Mouse (Mus musculus) liver, embryonic 13.5 days (tissue): Measurements from ENCODE around the gene Tbpl1. TPM values are rescaled to one million over a fixed set of nuclear protein-coding genes. Genes with fewer than 3 reads are reported as not detected.
A peak's percentile ranks its signal among the peaks of the same experiment; 100 is the strongest.

Source experiments
- ATAC-seq: fragments of 200-750 bp; cut with Nextera tagmentation; 2 replicates; pipeline ENCODE4 v1.8.0; 2017; ENCODE audit warnings: low read depth, mild to moderate bottlenecking, moderate number of reproducible peaks, moderate library complexity
- DNase-seq: peaks from one replicate; pipeline ENCODE4 v3.0.0; 2022
- H3K27ac ChIP-seq: fragments of 300-500 bp; sonication (generic); 2 replicates; pipeline ENCODE4 v1.5.1; 2015; ENCODE audit warnings: moderate library complexity, mild to moderate bottlenecking, inconsistent platforms
- H3K27me3 ChIP-seq: fragments of 300-500 bp; sonication (generic); 2 replicates; pipeline ENCODE4 v1.6.1; 2015; ENCODE audit warnings: mild to moderate bottlenecking, inconsistent platforms
- H3K36me3 ChIP-seq: fragments of 300-500 bp; sonication (generic); 2 replicates; pipeline ENCODE4 v1.6.1; 2015; ENCODE audit warnings: mild to moderate bottlenecking, inconsistent platforms
- H3K4me1 ChIP-seq: fragments of 300-500 bp; sonication (generic); replicated peaks from 2 replicates; pipeline ENCODE4 v1.6.1; 2015; ENCODE audit warnings: inconsistent platforms
- H3K4me2 ChIP-seq: fragments of 300-500 bp; sonication (generic); 2 replicates; pipeline ENCODE4 v1.6.1; 2015; ENCODE audit warnings: inconsistent platforms, mild to moderate bottlenecking, moderate library complexity
- H3K4me3 ChIP-seq: fragments of 300-500 bp; sonication (generic); replicated peaks from 2 replicates; pipeline ENCODE4 v1.5.1; 2015; ENCODE audit warnings: mild to moderate bottlenecking, inconsistent platforms
- H3K9ac ChIP-seq: fragments of 300-500 bp; sonication (generic); 2 replicates; pipeline ENCODE4 v1.6.1; 2015; ENCODE audit warnings: mild to moderate bottlenecking, inconsistent platforms
- H3K9me3 ChIP-seq: fragments of 300-500 bp; sonication (generic); replicated peaks from 2 replicates; pipeline ENCODE4 v1.6.1; 2016; ENCODE audit warnings: inconsistent platforms
- WGBS: fragments of 180-500 bp; shearing (Covaris S2); methylation state at CpG from one replicate; pipeline ENCODE4 v1.1.7; 2015; ENCODE audit not compliant: insufficient replicate concordance; 5-methylcytosine and 5-hydroxymethylcytosine counted together
- polyA plus RNA-seq: library from polyadenylated mRNA; unstranded; fragments of >200 nt; fragmentation: Nextera tagmentation; extraction: Ambion mirVana; gene quantifications from 2 replicates; pipeline ENCODE4 v1.2.1, GENCODE M21; 2015

The Tbpl1 gene
- polyA plus RNA-seq, 1 experiment from 2014 or later = 28.1 TPM

- Histone ChIP-seq H3K27me3 (no peaks in the 10 kb centered on the region), H3K4me3 (peak overlapping the region; percentile 96), H3K36me3 (no peaks in the 10 kb centered on the region), H3K9ac (peak overlapping the region; percentile 93), H3K4me2 (peak overlapping the region; percentile 92), H3K27ac (peak overlapping the region; percentile 88), H3K4me1 (peaks cover 49% of the 10 kb centered on the region), H3K9me3 (no peaks in the 10 kb centered on the region)
- under 1% methylated on average over 27 of the region's 33 CpGs for WGBS
- DNase-seq = no peak
- ATAC-seq = no peak
Measured at GRCm38 (mm10) chr10:22730992-22731271, 806 bp downstream of the Tbpl1 start.

DNA sequence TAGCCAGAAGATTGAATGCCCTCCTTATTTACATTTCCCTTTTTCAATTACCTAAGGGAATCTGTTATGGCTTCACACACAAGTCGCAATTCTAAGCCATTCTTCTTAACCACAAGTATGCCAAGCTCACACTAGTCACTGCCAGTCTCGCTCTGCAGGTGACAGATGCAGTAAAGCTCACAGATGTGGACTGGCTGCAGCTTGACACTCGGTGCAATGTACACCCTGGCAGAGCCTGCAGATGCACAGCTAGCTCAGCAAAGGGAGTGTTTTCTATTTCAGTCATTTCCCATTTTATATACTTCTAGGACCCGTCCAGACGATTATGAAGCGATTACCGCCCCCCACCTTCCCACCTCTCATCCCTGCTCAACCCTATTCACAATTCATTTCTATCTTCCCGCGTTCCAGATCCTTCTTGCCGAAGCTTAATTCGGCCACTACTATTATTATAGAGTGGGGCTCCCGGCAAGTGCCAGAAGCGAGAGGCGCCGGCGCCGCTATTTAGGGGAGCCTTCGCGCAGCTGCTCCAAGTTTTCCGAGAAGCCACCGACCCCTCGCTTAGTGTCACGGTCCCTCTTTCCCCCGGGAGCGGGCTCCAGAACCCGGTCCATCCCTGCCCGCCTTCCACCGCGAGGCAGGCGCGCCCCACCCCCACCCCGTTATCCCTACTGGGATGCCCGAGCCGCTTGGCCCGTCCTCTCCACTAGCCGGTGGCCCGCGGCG, 1.3 kb downstream of the Tbpl1 start:
- no peak for DNase-seq
- Histone ChIP-seq H3K4me1 (peaks cover 54% of the 10 kb centered on the region), H3K4me3 (peak overlapping the region; percentile 96), H3K27ac (peak overlapping the region; percentile 88), H3K27me3 (no peaks in the 10 kb centered on the region), H3K9ac (peak overlapping the region; percentile 93), H3K4me2 (peak overlapping the region; percentile 92), H3K36me3 (no peaks in the 10 kb centered on the region), H3K9me3 (no peaks in the 10 kb centered on the region)
- WGBS = under 1% methylated on average over 39 of the region's 39 CpGs
- peak; percentile 69 for ATAC-seq

- H3K4me2 ChIP-seq = no peak overlapping the region
- peaks cover 75% of the 10 kb centered on the region for H3K4me1 ChIP-seq
- no peak overlapping the region for H3K27ac ChIP-seq
- no peak overlapping the region for H3K4me3 ChIP-seq
- no peak for DNase-seq
- H3K36me3 ChIP-seq = no peaks in the 10 kb centered on the region
- no peak overlapping the region for H3K9ac ChIP-seq
- no peaks in the 10 kb centered on the region for H3K9me3 ChIP-seq
- no peaks in the 10 kb centered on the region for H3K27me3 ChIP-seq
- no peak for ATAC-seq
- WGBS = 79% methylated on average over 1 of the region's 1 CpGs
Measured at GRCm38 (mm10) chr10:22728257-22728656, 3.5 kb downstream of the Tbpl1 start.

- Histone ChIP-seq H3K27ac (no peak overlapping the region), H3K36me3 (no peaks in the 10 kb centered on the region), H3K4me3 (no peak overlapping the region), H3K9me3 (no peaks in the 10 kb centered on the region), H3K4me1 (peaks cover 69% of the 10 kb centered on the region), H3K9ac (no peak overlapping the region; the same call in 1 of the 2 replicates), H3K4me2 (no peak overlapping the region), H3K27me3 (no peaks in the 10 kb centered on the region)
- DNase-seq (no peak), ATAC-seq (no peak)
- 64% methylated on average over 7 of the region's 7 CpGs for WGBS
Measured at GRCm38 (mm10) chr10:22726295-22726694, 5.4 kb downstream of the Tbpl1 start.

- Histone ChIP-seq H3K36me3 (no peaks in the 10 kb centered on the region), H3K4me1 (peaks cover 73% of the 10 kb centered on the region), H3K27ac (no peak overlapping the region), H3K9ac (no peak overlapping the region), H3K27me3 (no peaks in the 10 kb centered on the region), H3K9me3 (no peaks in the 10 kb centered on the region), H3K4me3 (no peak overlapping the region), H3K4me2 (no peak overlapping the region)
- no peak for ATAC-seq
- WGBS = 16% methylated on average over 4 of the region's 4 CpGs
- no peak for DNase-seq
Measured at GRCm38 (mm10) chr10:22725166-22725565, 6.6 kb downstream of the Tbpl1 start.

- DNase-seq (no peak), ATAC-seq (no peak)
- WGBS = 79% methylated on average over 5 of the region's 5 CpGs
- no peaks in the 10 kb centered on the region for H3K36me3 ChIP-seq
- H3K9ac ChIP-seq = no peak overlapping the region
- no peak overlapping the region for H3K4me2 ChIP-seq
- no peak overlapping the region for H3K27ac ChIP-seq
- no peaks in the 10 kb centered on the region for H3K27me3 ChIP-seq
- no peak overlapping the region for H3K4me3 ChIP-seq
- peaks cover 38% of the 10 kb centered on the region for H3K4me1 ChIP-seq
- no peaks in the 10 kb centered on the region for H3K9me3 ChIP-seq
Measured at GRCm38 (mm10) chr10:22720781-22721529, 10.8 kb downstream of the Tbpl1 start.

- Histone ChIP-seq H3K9me3 (no peaks in the 10 kb centered on the region), H3K4me1 (peaks cover 14% of the 10 kb centered on the region), H3K4me2 (no peak overlapping the region), H3K4me3 (no peak overlapping the region), H3K27me3 (no peaks in the 10 kb centered on the region), H3K27ac (no peak overlapping the region), H3K36me3 (no peaks in the 10 kb centered on the region), H3K9ac (no peak overlapping the region)
- DNase-seq (no peak), ATAC-seq (no peak)
- WGBS = 43% methylated on average over 4 of the region's 4 CpGs
Measured at GRCm38 (mm10) chr10:22718475-22718874, 13.3 kb downstream of the Tbpl1 start.

GRCm38 (mm10) chr10:22714520-22714919, 17.2 kb downstream of the Tbpl1 start:
- no peak overlapping the region for H3K4me3 ChIP-seq
- H3K4me1 ChIP-seq = no peaks in the 10 kb centered on the region
- no peak overlapping the region for H3K27ac ChIP-seq
- no peaks in the 10 kb centered on the region for H3K9me3 ChIP-seq
- H3K27me3 ChIP-seq = no peaks in the 10 kb centered on the region
- H3K4me2 ChIP-seq = no peak overlapping the region
- no peak for DNase-seq
- H3K36me3 ChIP-seq = peaks cover 9% of the 10 kb centered on the region
- WGBS = 61% methylated on average over 4 of the region's 4 CpGs
- no peak for ATAC-seq
- no peak overlapping the region for H3K9ac ChIP-seq

- H3K9me3 ChIP-seq = no peaks in the 10 kb centered on the region
- no peak overlapping the region for H3K9ac ChIP-seq
- ATAC-seq = no peak
- no peaks in the 10 kb centered on the region for H3K27me3 ChIP-seq
- 69% methylated on average over 2 of the region's 2 CpGs for WGBS
- H3K27ac ChIP-seq = no peak overlapping the region
- peaks cover 22% of the 10 kb centered on the region for H3K36me3 ChIP-seq
- no peak for DNase-seq
- H3K4me1 ChIP-seq = no peaks in the 10 kb centered on the region
- no peak overlapping the region for H3K4me2 ChIP-seq
- no peak overlapping the region for H3K4me3 ChIP-seq
Measured at GRCm38 (mm10) chr10:22712955-22713354, 18.8 kb downstream of the Tbpl1 start.

- H3K27me3 ChIP-seq = no peaks in the 10 kb centered on the region
- WGBS = 86% methylated on average over 13 of the region's 13 CpGs
- no peak for ATAC-seq
Measured at GRCm38 (mm10) chr10:22710173-22710777, 21.5 kb downstream of the Tbpl1 start.

GRCm38 (mm10) chr10:22708190-22708843, 23.4 kb downstream of the Tbpl1 start:
- 87% methylated on average over 7 of the region's 7 CpGs for WGBS
- DNase-seq = no peak
- H3K4me3 ChIP-seq = no peak overlapping the region
- H3K27me3 ChIP-seq = no peaks in the 10 kb centered on the region
- no peaks in the 10 kb centered on the region for H3K9me3 ChIP-seq
- H3K4me2 ChIP-seq = no peak overlapping the region
- ATAC-seq = no peak
- no peak overlapping the region for H3K27ac ChIP-seq
- peaks cover 54% of the 10 kb centered on the region for H3K36me3 ChIP-seq
- H3K9ac ChIP-seq = no peak overlapping the region
- no peaks in the 10 kb centered on the region for H3K4me1 ChIP-seq

More at GRCm38 (mm10) chr10:22710173-22710777, 21.5 kb downstream of the Tbpl1 start:
- H3K27ac ChIP-seq = no peak overlapping the region
- H3K4me2 ChIP-seq = no peak overlapping the region
- no peak overlapping the region for H3K4me3 ChIP-seq
- no peak overlapping the region for H3K9ac ChIP-seq
- peaks cover 47% of the 10 kb centered on the region for H3K36me3 ChIP-seq
- no peak for DNase-seq
- H3K4me1 ChIP-seq = no peaks in the 10 kb centered on the region
- no peaks in the 10 kb centered on the region for H3K9me3 ChIP-seq
